Mouse (Mus musculus) stomach, postnatal 0 days (tissue): ENCODE measurements around the gene Mapk8ip3.

ENCODE experiments used
- CTCF ChIP-seq: IDR thresholded peaks from 2 replicates; pipeline ENCODE4 v1.5.1; 2016; ENCODE audit warnings: antibody characterized with exemption, low read depth, mild to moderate bottlenecking, moderate library complexity
- EP300 ChIP-seq: optimal IDR thresholded peaks from 2 replicates; pipeline ENCODE3; 2016; ENCODE audit warnings: antibody characterized with exemption

DNA sequence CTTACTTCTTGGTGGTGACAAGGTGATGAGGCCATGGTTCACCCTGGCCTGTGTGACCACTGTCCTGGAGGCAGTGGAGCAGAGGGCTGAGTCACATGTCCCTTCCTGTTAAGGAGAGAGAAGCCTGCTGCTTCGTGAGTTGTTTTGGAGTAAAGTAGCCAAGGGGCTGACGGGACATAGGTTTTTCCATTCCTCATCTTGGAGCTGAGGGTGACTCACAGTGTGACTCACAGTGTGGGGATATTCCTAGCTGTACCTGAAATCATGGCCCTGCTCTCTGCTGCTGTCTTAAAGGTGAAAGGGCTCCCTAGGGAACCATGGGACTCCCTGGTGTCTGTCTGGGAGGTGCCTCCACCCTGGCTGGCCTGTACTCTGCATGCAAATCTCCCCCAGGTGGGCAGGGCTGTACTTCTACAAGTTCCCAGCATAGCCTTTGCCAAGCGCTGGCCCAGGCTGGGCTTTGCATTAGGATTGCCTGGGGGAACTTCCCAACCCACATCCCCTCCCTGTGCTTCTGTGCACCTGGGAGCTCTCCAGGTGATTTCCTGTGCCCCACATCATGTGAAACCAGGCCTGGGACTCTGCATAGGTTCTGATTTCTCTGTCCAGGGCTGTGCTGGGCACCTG, 80.8 kb downstream of the Mapk8ip3 start:
- TF ChIP-seq CTCF: no peak
- no peak for TF ChIP-seq EP300
